Mouse (Mus musculus): Measurements from ENCODE around the gene Brk1.
A peak's percentile ranks its signal among the peaks of the same experiment; 100 is the strongest.

Brk1 gene

DNA sequence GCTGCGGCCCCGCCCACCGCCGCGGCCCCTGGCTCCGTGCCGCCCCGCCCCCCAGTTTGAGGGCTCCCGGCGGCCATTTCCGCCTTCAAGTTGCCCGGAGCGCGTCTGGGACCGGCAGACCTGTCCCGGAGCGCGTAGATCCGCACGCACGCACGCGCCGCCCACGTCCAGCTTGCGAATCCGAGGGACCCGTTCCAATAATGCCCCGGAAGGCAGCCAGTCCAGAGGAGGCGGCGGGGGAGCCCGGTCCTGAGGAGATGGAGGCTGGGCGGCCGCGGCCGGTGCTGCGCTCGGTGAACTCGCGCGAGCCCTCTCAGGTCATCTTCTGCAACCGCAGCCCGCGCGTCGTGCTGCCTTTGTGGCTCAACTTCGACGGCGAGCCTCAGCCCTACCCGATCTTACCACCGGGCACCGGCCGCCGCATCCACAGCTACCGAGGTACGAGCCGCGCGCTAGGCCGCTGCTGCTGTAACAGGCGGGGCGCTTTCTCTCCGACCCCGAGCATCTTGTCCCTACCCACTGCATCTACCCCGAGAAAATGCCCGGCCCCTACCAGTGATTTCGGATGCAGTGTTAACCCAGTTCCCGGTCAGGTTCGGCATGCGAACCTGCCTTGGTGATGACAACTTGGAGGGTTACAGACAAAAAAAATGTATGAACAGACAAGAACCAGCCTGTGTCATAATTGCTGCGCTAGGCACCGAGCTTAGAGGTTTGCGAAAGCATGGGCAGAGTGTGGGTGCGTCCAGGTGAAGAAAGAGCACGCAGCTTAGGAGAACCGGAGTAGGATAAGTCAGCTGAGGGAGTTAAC, 19.6 kb downstream of the Brk1 start, which contains the start of gene Vhl:
Gene Vhl (plus strand): TSS at position 19 of the 811 bp plus-strand sequence.
- peak; percentile 79 for DNase-seq (ENCODE audit: low read depth, low spot score)

DNA sequence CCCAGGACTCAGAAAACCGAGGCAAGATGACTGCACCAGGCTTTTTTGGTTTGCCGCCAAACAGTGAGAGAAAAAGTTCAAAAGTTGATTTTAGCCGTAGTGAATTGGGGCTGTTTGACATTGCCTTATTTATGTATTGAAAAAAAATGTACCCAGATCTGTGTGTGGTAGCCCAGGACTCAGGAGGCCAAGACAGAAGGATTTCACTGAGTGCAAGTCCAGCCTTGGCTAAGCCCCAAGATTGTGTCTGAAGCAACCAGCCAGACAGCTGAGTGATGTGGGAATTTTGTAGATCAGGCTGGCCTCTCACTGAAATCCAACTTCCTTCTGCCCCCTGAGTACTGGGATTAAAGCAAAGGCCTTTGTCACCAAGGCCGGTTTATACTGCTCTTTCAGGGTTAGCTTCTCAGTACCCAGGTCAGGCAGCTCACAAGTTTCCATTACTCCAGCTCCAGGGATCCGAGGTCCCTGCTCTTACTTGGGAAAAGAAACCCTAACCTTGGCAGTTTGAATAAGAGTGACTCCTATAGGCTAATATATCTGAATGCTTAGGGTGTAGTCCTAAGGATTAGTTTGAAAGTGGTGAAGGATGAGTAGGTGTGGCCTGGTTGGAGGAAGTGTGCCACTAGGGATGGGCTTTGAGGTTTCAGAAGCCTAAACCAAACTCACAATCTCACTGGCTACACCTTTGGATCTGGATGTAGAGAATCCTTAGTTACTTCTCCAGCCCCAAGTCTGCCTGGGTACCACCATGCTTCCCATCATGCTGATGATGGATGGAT, 20.6 kb downstream of the Brk1 start:
- peak; percentile 34 for DNase-seq (ENCODE audit: low read depth, low spot score)

- DNase-seq (ENCODE audit: low read depth, low spot score) = no peak
Observed at GRCm38 (mm10) chr6:113630322-113630721, 25.8 kb downstream of the Brk1 start.

DNA sequence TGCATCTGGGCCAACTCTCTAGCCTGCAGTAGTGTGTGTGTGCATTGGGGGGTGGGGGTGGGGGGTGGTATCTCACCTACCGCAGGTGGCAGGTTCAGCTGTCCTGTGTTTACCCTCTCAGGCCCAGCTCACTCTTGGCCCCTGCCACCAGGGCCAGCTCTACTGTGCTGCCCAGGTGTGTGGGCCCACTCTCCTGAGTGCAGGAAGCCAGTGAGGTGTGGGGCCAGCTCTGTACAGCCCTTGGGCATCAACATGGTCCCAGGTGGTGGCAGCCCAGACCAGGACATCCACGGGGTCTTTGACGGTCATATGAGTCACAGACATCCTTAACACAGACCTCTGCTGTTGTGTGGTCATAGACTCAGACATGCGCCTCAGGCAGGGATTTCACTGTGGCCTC, 28.3 kb downstream of the Brk1 start:
- no peak for DNase-seq (ENCODE audit: low read depth, low spot score)

DNA sequence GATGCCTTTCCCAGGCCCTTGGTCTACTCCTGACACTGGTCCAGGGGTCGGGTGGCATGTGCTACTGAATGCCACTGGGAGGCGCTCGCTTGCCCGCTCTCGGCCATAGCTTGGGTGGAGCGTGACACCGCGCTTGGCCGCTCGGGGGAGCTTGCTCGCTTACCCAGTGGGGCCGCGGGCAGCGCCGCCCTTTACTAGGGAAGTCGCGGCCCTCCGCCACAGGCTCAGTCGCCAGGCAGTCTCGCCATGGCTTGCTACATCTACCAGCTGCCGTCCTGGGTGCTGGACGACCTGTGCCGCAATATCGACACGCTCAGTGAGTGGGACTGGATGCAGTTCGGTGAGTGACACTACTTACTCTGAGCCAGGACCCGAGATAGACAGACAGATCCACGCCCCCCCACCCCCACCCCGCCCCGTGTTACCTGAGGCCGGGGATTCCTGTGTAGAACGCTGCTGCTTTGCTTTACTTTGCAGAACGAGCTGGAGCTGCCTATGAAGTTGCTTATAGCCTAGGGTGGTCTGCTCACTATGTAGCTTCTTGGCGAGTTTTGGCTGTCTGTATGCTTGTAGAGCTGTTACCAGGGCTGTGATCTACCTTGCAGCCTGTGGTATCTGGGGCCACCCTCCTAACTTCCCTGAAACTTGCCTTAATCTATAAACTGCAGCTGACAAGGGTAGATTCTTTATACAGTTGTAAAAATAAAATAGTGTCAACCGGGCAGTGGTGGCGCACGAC, 33.9 kb downstream of the Brk1 start, which contains the start of gene Irak2:
Gene Irak2 (plus strand): TSS at position 166 of the 739 bp plus-strand sequence.
- DNase-seq (ENCODE audit: low read depth, low spot score) = peak; percentile 96

DNA sequence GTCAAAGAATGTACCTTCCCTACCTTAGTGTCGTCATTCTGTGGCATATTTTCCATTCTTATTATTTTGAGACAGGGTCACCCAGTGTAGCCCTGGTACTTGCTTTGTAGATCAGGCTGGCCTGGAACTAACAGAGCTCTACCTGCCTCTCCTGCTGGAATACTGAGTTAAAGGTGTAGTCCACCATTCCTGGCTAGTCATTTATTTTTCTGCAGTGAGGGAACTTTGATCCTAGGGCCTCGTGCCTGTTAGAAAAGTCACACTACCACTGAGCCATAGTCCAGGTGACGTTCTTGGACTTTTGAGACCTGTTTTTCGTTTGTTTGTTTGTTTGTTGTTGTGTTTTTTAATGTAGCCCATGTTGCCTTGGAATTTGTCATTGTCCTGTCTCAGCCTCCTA, 34.6 kb downstream of the Brk1 start:
- DNase-seq (ENCODE audit: low read depth, low spot score) = no peak

DNA sequence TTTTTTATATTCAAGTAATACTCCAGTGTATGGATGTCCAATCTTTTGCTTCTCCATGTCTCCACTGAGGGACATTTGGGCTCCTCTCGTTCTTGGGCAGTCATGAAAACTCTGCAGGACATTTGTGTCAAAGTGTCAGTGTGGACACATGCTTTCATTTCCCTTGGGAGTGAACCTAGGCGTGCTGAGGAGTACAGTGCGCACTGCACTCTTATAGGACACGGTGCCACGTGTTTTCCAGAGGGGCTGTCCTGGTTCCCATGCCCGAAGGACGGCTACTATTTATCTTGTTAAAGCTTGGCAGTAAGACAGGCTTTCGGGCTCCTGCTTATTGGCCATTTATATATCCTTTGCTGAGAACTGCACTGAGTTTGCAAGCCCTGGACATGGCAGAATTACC, 38.0 kb downstream of the Brk1 start:
- no peak for DNase-seq (ENCODE audit: low read depth, low spot score)

DNA sequence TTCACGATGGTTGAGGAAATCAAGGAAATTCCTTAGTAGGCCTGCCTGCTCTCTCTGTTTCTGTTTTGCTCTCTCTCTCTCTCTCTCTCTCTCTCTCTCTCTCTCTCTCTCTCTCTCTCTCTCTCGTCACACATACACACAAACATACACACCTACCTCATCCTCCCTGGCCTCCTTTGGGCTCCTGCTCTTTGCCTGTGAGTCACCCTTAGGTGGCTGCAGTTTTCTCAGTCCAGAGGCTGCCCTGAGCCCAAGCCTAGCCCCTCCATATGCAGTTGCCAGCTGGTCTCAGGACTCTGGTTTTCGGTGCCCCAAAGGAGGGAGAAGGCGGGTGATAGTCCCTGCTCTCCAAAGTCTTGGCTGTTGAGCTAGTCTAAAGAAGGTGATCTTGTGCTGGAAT, 38.4 kb downstream of the Brk1 start:
- no peak for DNase-seq (ENCODE audit: low read depth, low spot score)

DNA sequence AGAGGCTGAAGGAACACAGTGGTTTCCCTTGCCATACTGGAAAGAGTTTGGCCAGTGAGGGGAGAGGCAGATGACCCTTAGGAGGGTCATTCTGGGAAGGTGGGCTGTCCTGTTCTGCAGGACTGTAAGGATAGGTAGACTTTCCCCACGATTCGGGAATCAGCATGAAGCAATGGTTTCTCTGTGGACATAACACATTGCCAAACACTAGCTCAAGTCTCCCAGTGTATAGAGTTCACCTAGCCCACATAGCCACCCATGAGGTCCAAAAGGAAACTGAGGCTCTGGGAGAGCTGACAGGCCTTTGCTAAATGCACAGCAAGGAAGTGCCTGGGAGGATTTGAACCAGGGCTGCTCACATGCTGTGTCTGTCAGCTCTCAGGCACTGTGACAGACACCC, 39.4 kb downstream of the Brk1 start:
- no peak for DNase-seq (ENCODE audit: low read depth, low spot score)

DNA sequence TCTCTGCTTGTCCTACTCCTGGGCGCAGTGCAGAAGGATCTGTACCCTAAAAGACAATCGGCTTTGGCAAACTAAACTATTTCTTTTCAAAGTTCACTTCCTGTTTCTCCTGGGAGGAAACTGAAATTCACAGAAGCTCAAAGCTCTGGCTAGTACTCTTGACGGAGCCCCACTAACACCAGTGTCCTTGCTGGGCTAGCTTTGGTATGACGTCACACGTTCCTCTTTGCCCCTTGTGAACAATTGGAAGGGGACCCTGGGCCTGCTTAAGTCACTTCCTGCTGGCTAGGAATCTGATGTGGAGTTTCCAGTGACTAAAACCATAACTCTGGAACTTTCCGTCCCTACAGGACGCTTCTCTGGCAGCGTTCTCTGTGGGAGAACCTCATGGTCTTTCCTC, 40.2 kb downstream of the Brk1 start:
- no peak for DNase-seq (ENCODE audit: low read depth, low spot score)

DNA sequence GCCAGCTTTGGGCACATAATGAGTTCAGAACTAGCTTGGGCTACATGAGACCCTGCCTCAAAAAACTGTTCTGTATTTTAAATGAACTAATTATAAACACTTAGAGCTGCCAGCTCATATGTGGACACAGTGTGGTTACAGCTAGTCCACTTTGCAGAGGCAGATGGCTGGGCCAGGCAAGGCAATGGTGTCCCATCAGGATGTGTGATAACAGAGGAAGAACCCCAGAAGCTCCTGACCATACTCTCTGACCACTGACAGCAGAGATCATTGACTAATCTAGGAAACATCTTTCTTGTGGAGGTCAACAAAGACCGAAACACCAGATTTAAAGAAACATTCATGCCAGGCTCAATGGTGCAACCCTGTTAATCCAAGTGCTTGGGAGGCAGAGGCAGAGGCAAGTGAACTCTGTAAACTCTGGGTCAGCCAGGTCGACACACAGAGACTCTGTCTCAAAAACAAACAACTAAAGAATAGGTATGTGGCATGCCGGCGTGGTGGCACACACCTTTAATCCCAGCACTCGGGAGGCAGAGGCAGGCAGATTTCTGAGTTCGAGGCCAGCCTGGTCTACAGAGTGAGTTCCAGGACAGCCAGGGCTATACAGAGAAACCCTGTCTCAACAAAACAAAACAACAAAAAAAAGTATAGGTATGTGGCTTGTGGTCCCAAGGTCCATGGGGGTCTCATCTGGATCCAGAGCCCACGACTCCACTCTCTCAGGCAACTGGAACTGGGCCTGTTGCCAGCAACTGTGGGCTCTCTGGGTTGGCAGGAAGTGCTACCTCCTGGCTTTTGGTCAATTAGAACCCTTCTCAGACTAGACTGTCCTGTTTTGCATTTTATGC, 45.0 kb downstream of the Brk1 start:
- DNase-seq (ENCODE audit: low read depth, low spot score) = no peak

DNA sequence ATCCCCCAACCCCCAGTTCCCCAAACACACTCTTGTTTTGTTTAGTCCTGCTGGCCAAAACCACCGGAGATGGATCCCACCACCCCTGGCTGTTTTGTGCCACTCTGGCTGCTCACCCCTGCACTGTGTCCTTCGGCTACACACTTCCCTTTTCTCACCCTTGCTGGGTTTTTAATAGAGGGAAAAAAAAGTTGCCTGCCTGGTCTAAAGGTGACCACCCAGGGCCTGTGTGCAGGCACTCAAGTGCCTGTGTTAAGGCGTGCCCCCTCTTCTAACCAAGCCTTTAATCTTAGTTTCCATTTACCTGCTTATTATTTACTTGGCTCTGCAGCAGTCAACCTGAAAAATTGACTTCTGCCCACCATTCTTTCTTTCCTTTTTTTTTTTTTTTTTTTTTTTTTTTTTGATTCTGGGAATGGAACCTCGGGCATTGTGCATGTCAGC, 45.6 kb downstream of the Brk1 start:
- no peak for DNase-seq (ENCODE audit: low read depth, low spot score)

- DNase-seq (ENCODE audit: low read depth, low spot score) = peak; percentile 80
Observed at GRCm38 (mm10) chr6:113651626-113652025, 47.1 kb downstream of the Brk1 start.

GRCm38 (mm10) chr6:113653551-113653950, 49.0 kb downstream of the Brk1 start:
- no peak for DNase-seq (ENCODE audit: low read depth, low spot score)

GRCm38 (mm10) chr6:113654102-113654501, 49.5 kb downstream of the Brk1 start:
- no peak for DNase-seq (ENCODE audit: low read depth, low spot score)

GRCm38 (mm10) chr6:113654753-113655397, 50.3 kb downstream of the Brk1 start:
- DNase-seq (ENCODE audit: low read depth, low spot score) = peak; percentile 54

- DNase-seq (ENCODE audit: low read depth, low spot score) = no peak
Observed at GRCm38 (mm10) chr6:113655475-113655874, 50.9 kb downstream of the Brk1 start.

DNA sequence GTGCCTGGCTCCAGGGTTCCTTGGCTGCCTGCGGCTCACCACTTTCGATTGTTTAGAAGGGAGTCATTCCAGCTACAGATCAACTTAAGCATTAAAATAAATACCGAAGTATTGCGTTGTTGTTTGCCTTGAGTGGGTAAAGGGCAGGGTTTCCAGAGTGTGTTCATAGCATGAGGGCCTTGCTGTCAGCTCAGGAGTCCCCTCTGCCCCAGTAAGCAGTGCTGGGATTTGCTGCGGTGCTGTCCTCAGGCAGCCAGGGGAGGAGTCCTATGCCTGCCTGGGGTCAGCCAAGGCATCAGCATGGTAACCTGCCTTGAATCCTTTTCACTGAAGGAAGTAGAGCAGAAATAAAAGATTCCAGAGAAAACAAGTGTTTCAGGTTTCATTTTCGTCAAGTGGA, 52.3 kb downstream of the Brk1 start:
- no peak for DNase-seq (ENCODE audit: low read depth, low spot score)

DNA sequence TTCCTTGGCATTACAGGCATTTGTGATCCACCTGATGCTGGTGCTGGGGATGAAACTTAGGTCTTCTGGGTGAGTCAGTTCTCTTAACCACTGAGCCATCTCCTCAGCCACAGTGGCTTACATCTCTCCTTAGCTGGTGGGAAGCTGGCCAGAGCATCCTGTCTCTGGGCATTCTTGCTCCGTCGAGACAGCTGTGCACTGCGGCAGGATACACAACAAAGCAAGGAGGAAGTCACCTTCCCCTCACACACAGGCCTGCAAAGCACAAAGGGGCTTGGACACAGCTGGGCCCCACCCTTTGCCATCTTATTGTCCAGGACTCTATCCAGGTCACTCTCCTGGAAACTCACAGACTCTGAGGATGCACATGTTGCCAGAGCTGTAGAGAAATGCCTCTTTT, 53.7 kb downstream of the Brk1 start:
- no peak for DNase-seq (ENCODE audit: low read depth, low spot score)

- DNase-seq (ENCODE audit: low read depth, low spot score) = no peak
Observed at GRCm38 (mm10) chr6:113659648-113660491, 55.3 kb downstream of the Brk1 start.
